Mouse (Mus musculus): ENCODE results near the gene Slc22a14. TPM values are rescaled to one million over a fixed set of nuclear protein-coding genes. Genes with fewer than 3 reads are reported as not detected.

Gene Slc22a14
- polyA plus RNA-seq, 1 experiment, result not detected

GRCm38 (mm10) chr9:119318891-119319290 lies 46.5 kb downstream of the Slc22a14 start:
- Histone ChIP-seq H3K4me3 (ENCODE audit: low read depth, low read length) (no peak overlapping the region), H3K4me1 (ENCODE audit: control insufficient read depth, insufficient read depth, insufficient read length, low read length) (peaks cover 10% of the 10 kb centered on the region; the same call in 1 of the 2 replicates), H3K36me3 (ENCODE audit: control insufficient read depth, insufficient read depth, low read length) (no peaks in the 10 kb centered on the region; the same call in 1 of the 2 replicates), H3K27ac (ENCODE audit: insufficient read depth, low read depth, low read length) (no peak overlapping the region), H3K27me3 (ENCODE audit: control insufficient read depth, insufficient read depth, low read length) (no peaks in the 10 kb centered on the region)
- WGBS, result 81% methylated on average over 1 of the region's 1 CpGs
- TF ChIP-seq POLR2A (IDR thresholded peaks at IDR 0.05; ENCODE audit: low read depth, low read length) (no peak), CTCF (IDR thresholded peaks at IDR 0.05; ENCODE audit: extremely low read depth, insufficient read length, insufficient replicate concordance, low read depth, low read length) (no peak)

- Histone ChIP-seq H3K27ac (ENCODE audit: insufficient read depth, low read depth, low read length) (no peak overlapping the region), H3K27me3 (ENCODE audit: control insufficient read depth, insufficient read depth, low read length) (no peaks in the 10 kb centered on the region), H3K36me3 (ENCODE audit: control insufficient read depth, insufficient read depth, low read length) (no peaks in the 10 kb centered on the region), H3K4me1 (ENCODE audit: control insufficient read depth, insufficient read depth, insufficient read length, low read length) (no peaks in the 10 kb centered on the region), H3K4me3 (ENCODE audit: low read depth, low read length) (no peak overlapping the region)
- WGBS, result 91% methylated on average over 10 of the region's 10 CpGs
- no peak for TF ChIP-seq CTCF (IDR thresholded peaks at IDR 0.05; ENCODE audit: extremely low read depth, insufficient read length, insufficient replicate concordance, low read depth, low read length)
- TF ChIP-seq POLR2A (IDR thresholded peaks at IDR 0.05; ENCODE audit: low read depth, low read length), result no peak
These were observed 52.3 kb downstream of the Slc22a14 start for GRCm38 (mm10) chr9:119313096-119313495.

GRCm38 (mm10) chr9:119309067-119309466 lies 56.3 kb downstream of the Slc22a14 start:
- Histone ChIP-seq H3K4me3 (ENCODE audit: low read depth, low read length) (no peak overlapping the region), H3K4me1 (ENCODE audit: control insufficient read depth, insufficient read depth, insufficient read length, low read length) (no peaks in the 10 kb centered on the region), H3K27ac (ENCODE audit: insufficient read depth, low read depth, low read length) (no peak overlapping the region), H3K27me3 (ENCODE audit: control insufficient read depth, insufficient read depth, low read length) (no peaks in the 10 kb centered on the region), H3K36me3 (ENCODE audit: control insufficient read depth, insufficient read depth, low read length) (no peaks in the 10 kb centered on the region)
- no peak for TF ChIP-seq CTCF (IDR thresholded peaks at IDR 0.05; ENCODE audit: extremely low read depth, insufficient read length, insufficient replicate concordance, low read depth, low read length)
- no peak for TF ChIP-seq POLR2A (IDR thresholded peaks at IDR 0.05; ENCODE audit: low read depth, low read length)
- WGBS, result 57% methylated on average over 1 of the region's 1 CpGs

GRCm38 (mm10) chr9:119305863-119306262 lies 59.5 kb downstream of the Slc22a14 start:
- Histone ChIP-seq H3K27ac (ENCODE audit: insufficient read depth, low read depth, low read length) (no peak overlapping the region), H3K27me3 (ENCODE audit: control insufficient read depth, insufficient read depth, low read length) (no peaks in the 10 kb centered on the region), H3K4me3 (ENCODE audit: low read depth, low read length) (no peak overlapping the region), H3K36me3 (ENCODE audit: control insufficient read depth, insufficient read depth, low read length) (peaks cover 19% of the 10 kb centered on the region), H3K4me1 (ENCODE audit: control insufficient read depth, insufficient read depth, insufficient read length, low read length) (no peaks in the 10 kb centered on the region)
- no peak for TF ChIP-seq CTCF (IDR thresholded peaks at IDR 0.05; ENCODE audit: extremely low read depth, insufficient read length, insufficient replicate concordance, low read depth, low read length)
- no peak for TF ChIP-seq POLR2A (IDR thresholded peaks at IDR 0.05; ENCODE audit: low read depth, low read length)
- WGBS, result 78% methylated on average over 7 of the region's 7 CpGs

GRCm38 (mm10) chr9:119298563-119298962 lies 66.8 kb downstream of the Slc22a14 start:
- Histone ChIP-seq H3K27ac (ENCODE audit: insufficient read depth, low read depth, low read length) (peak overlapping the region; percentile 49; the same call in 1 of the 2 replicates), H3K4me1 (ENCODE audit: control insufficient read depth, insufficient read depth, insufficient read length, low read length) (peaks cover 6% of the 10 kb centered on the region; the same call in 1 of the 2 replicates), H3K4me3 (ENCODE audit: low read depth, low read length) (no peak overlapping the region), H3K27me3 (ENCODE audit: control insufficient read depth, insufficient read depth, low read length) (no peaks in the 10 kb centered on the region), H3K36me3 (ENCODE audit: control insufficient read depth, insufficient read depth, low read length) (peaks cover 23% of the 10 kb centered on the region)
- WGBS, result 35% methylated on average over 3 of the region's 3 CpGs
- TF ChIP-seq CTCF (IDR thresholded peaks at IDR 0.05; ENCODE audit: extremely low read depth, insufficient read length, insufficient replicate concordance, low read depth, low read length) (no peak), POLR2A (IDR thresholded peaks at IDR 0.05; ENCODE audit: low read depth, low read length) (no peak)

GRCm38 (mm10) chr9:119297696-119298095 lies 67.7 kb downstream of the Slc22a14 start:
- Histone ChIP-seq H3K27ac (ENCODE audit: insufficient read depth, low read depth, low read length) (no peak overlapping the region), H3K27me3 (ENCODE audit: control insufficient read depth, insufficient read depth, low read length) (no peaks in the 10 kb centered on the region), H3K36me3 (ENCODE audit: control insufficient read depth, insufficient read depth, low read length) (peaks cover 22% of the 10 kb centered on the region), H3K4me1 (ENCODE audit: control insufficient read depth, insufficient read depth, insufficient read length, low read length) (peaks cover 6% of the 10 kb centered on the region; the same call in 1 of the 2 replicates), H3K4me3 (ENCODE audit: low read depth, low read length) (no peak overlapping the region)
- WGBS, result 75% methylated on average over 6 of the region's 6 CpGs
- TF ChIP-seq CTCF (IDR thresholded peaks at IDR 0.05; ENCODE audit: extremely low read depth, insufficient read length, insufficient replicate concordance, low read depth, low read length) (no peak), POLR2A (IDR thresholded peaks at IDR 0.05; ENCODE audit: low read depth, low read length) (no peak)

GRCm38 (mm10) chr9:119290791-119291190 lies 74.6 kb downstream of the Slc22a14 start:
- Histone ChIP-seq H3K4me1 (ENCODE audit: control insufficient read depth, insufficient read depth, insufficient read length, low read length) (no peaks in the 10 kb centered on the region), H3K4me3 (ENCODE audit: low read depth, low read length) (no peak overlapping the region), H3K27ac (ENCODE audit: insufficient read depth, low read depth, low read length) (no peak overlapping the region), H3K27me3 (ENCODE audit: control insufficient read depth, insufficient read depth, low read length) (no peaks in the 10 kb centered on the region), H3K36me3 (ENCODE audit: control insufficient read depth, insufficient read depth, low read length) (peaks cover 22% of the 10 kb centered on the region)
- WGBS, result 90% methylated on average over 3 of the region's 3 CpGs
- no peak for TF ChIP-seq POLR2A (IDR thresholded peaks at IDR 0.05; ENCODE audit: low read depth, low read length)
- no peak for TF ChIP-seq CTCF (IDR thresholded peaks at IDR 0.05; ENCODE audit: extremely low read depth, insufficient read length, insufficient replicate concordance, low read depth, low read length)
